Mouse (Mus musculus): Measurements from ENCODE around the gene Npas2.

DNA sequence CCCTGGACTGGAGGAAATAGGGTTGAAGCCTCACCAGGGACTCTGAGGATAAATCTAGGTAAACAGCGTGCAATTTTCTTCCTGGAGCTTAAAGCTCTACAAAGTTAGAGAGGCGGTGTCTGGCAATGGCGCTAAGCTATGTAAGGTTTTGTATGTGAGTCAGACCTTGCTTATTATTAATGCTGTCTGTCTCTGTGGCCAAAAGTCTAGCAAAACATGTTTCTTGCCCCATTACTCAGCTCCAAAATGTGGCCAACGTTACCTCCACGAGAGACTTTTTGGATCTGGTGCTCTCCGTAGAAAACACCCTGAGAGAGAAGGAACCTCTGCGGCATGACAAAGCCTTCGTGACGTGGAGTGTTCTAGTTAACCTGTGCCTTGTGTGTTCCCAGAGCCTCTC is 93.5 kb downstream of the Npas2 start:
- TF ChIP-seq CTCF (IDR thresholded peaks at IDR 0.05; ENCODE audit: insufficient read depth, low read length) = no peak
- TF ChIP-seq POLR2A (IDR thresholded peaks at IDR 0.05; ENCODE audit: borderline replicate concordance, extremely low read depth, low read depth, low read length) = no peak

All from lung, adult 2 months (tissue).